Mouse (Mus musculus) testis, adult 2 months (tissue): ENCODE results near the gene Calcrl. TPM values are rescaled to one million over a fixed set of nuclear protein-coding genes. Genes with fewer than 3 reads are reported as not detected.

Experiments
- H3K27ac ChIP-seq: fragments of 200-500 bp; 2 replicates; pipeline ENCODE4 v1.5.1; 2012; ENCODE audit warnings: low read depth, low read length; ENCODE audit not compliant: control insufficient read depth, insufficient read depth
- H3K27me3 ChIP-seq: fragments of 200-500 bp; 2 replicates; pipeline ENCODE4 v1.6.1; 2012; ENCODE audit warnings: mild to moderate bottlenecking, low read length, moderate library complexity; ENCODE audit not compliant: control insufficient read depth, insufficient read depth
- H3K36me3 ChIP-seq: fragments of 200-500 bp; 2 replicates; pipeline ENCODE4 v1.6.1; 2012; ENCODE audit warnings: mild to moderate bottlenecking, low read length; ENCODE audit not compliant: control insufficient read depth, insufficient read depth
- H3K4me1 ChIP-seq: fragments of 200-500 bp; 2 replicates; pipeline ENCODE4 v1.6.1; 2012; ENCODE audit warnings: low read length; ENCODE audit not compliant: control insufficient read depth, insufficient read depth
- H3K4me3 ChIP-seq: fragments of 200-500 bp; 2 replicates; pipeline ENCODE4 v1.5.1; 2012; ENCODE audit warnings: low read depth, mild to moderate bottlenecking, low read length, moderate library complexity, mixed read lengths; ENCODE audit not compliant: control insufficient read depth
- CTCF ChIP-seq: fragments of 200-500 bp; IDR thresholded peaks from 2 replicates; pipeline ENCODE4 v1.5.1; 2012; ENCODE audit warnings: low read depth, mild to moderate bottlenecking, inconsistent platforms, low read length, moderate library complexity; ENCODE audit not compliant: control insufficient read depth, insufficient read depth, insufficient replicate concordance
- POLR2A ChIP-seq: fragments of 200-500 bp; IDR thresholded peaks from 2 replicates; pipeline ENCODE4 v1.6.1; 2012; ENCODE audit warnings: low read depth, mild to moderate bottlenecking, inconsistent platforms, low read length, moderate library complexity; ENCODE audit not compliant: control insufficient read depth
- polyA plus RNA-seq: library from polyadenylated mRNA; depleted of rRNA; stranded (reverse); fragments of >200 nt; gene quantifications from 2 replicates; pipeline ENCODE4 v1.2.3, GENCODE M21; 2012; rRNA removed

The Calcrl gene
- polyA plus RNA-seq = 0.42 and 0.48 TPM in 2 replicates

DNA sequence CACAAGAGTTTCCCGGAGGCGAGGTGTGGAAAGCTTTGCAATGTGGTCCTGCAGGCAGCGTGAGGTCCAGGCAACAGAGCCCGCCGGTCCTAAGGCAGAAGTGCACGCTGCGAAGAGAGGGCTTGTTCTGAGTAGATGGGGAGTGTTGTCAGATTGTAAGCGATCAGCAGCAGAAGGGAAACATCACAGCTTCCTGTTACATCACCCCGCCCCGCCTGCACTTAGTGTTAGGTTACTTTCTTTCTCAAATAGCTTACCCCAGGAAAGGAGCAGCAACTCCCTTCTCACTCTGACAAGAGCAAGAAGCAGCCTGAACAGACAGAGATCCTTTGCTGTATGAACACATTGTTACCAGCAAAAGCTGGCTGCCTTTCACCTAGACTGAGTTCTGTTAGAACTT, at the start of gene Calcrl:
TSS of gene Calcrl (minus strand) at position 274 of the 400 bp plus-strand sequence.
- peak within 1 kb of the TSS; percentile 68 for H3K27ac ChIP-seq
- TF ChIP-seq POLR2A (peak; percentile 63; the same call in 1 of the 2 replicates), CTCF (no peak)
- no peaks in the 10 kb centered on the region for H3K36me3 ChIP-seq
- H3K4me1 ChIP-seq = no peaks in the 10 kb centered on the region
- peak within 1 kb of the TSS; percentile 33 for H3K4me3 ChIP-seq
- no peaks in the 10 kb centered on the region for H3K27me3 ChIP-seq

GRCm38 (mm10) chr2:84474651-84475050, 49.4 kb upstream of the Calcrl start:
- Histone ChIP-seq H3K27ac (no peak overlapping the region), H3K36me3 (no peaks in the 10 kb centered on the region), H3K4me1 (peaks cover 9% of the 10 kb centered on the region), H3K27me3 (no peaks in the 10 kb centered on the region), H3K4me3 (no peak overlapping the region)
- TF ChIP-seq POLR2A (no peak), CTCF (no peak)

DNA sequence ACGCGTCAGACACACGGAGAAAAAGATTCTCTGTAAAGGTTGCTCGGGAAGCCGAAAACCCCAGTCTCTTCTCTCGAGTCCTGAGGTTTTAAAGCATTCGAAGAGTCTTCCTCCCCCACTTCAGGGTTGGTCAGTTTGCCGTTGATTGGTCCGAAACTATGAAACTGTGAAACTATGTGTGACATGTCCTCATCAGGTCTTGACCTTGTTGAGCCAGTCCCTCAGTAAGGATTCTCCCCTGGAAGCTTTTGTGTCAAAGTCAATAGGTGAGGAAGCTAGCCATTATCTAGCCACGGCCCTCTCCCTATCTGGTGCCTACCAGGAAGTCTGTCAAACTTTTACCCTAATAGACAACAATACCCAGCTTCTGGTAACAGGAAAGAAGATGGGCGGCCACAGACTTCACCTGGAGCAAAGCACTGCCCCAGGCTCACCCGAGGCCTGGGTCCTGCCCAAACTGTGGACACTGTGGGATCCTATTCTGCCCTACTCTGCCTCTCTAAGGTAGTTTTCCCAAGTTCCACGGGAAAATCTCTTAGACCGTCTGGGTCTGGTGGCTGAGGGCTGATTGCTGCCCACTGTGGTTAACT, 48.8 kb upstream of the Calcrl start:
- Histone ChIP-seq H3K4me1 (peaks cover 9% of the 10 kb centered on the region), H3K4me3 (no peak overlapping the region), H3K27me3 (no peaks in the 10 kb centered on the region), H3K36me3 (no peaks in the 10 kb centered on the region), H3K27ac (no peak overlapping the region)
- TF ChIP-seq CTCF (no peak), POLR2A (no peak)

- Histone ChIP-seq H3K27ac (no peak overlapping the region), H3K4me1 (no peaks in the 10 kb centered on the region), H3K4me3 (no peak overlapping the region), H3K36me3 (no peaks in the 10 kb centered on the region), H3K27me3 (no peaks in the 10 kb centered on the region)
- TF ChIP-seq CTCF (no peak), POLR2A (no peak)
These were observed 42.2 kb upstream of the Calcrl start for GRCm38 (mm10) chr2:84467391-84467790.

GRCm38 (mm10) chr2:84464956-84465355, 39.7 kb upstream of the Calcrl start:
- no peak for TF ChIP-seq CTCF
- TF ChIP-seq POLR2A = no peak
- no peak overlapping the region for H3K27ac ChIP-seq
- no peaks in the 10 kb centered on the region for H3K4me1 ChIP-seq
- H3K4me3 ChIP-seq = no peak overlapping the region
- no peaks in the 10 kb centered on the region for H3K27me3 ChIP-seq
- H3K36me3 ChIP-seq = no peaks in the 10 kb centered on the region

GRCm38 (mm10) chr2:84462411-84462810, 37.2 kb upstream of the Calcrl start:
- H3K36me3 ChIP-seq = no peaks in the 10 kb centered on the region
- TF ChIP-seq POLR2A (no peak), CTCF (no peak)
- no peaks in the 10 kb centered on the region for H3K27me3 ChIP-seq
- no peaks in the 10 kb centered on the region for H3K4me1 ChIP-seq
- no peak overlapping the region for H3K27ac ChIP-seq
- H3K4me3 ChIP-seq = no peak overlapping the region

GRCm38 (mm10) chr2:84459651-84460177, 34.5 kb upstream of the Calcrl start:
- Histone ChIP-seq H3K36me3 (no peaks in the 10 kb centered on the region), H3K4me3 (peak overlapping the region; percentile 7; the same call in 1 of the 2 replicates), H3K4me1 (0 out of 2 replicates have a peak, but pooled peaks cover 1% of the 10 kb centered on the region), H3K27ac (no peak overlapping the region), H3K27me3 (no peaks in the 10 kb centered on the region)
- no peak for TF ChIP-seq POLR2A
- no peak for TF ChIP-seq CTCF
